Mouse (Mus musculus) neutrophil, adult 59 days (primary cell): ENCODE results near the gene Ripor3. TPM values are rescaled to one million over a fixed set of nuclear protein-coding genes. Genes with fewer than 3 reads are reported as not detected.

Experiments
- total RNA-seq, 2 experiments: library from RNA; stranded (reverse); gene quantifications; 1 replicate in 1 of 2; 2 replicates in 1 of 2; pipeline ENCODE4 v1.2.4; 2023

Ripor3 gene
- total RNA-seq: under 1 TPM in 1 of 2 experiments, not detected in 1; 0.55 TPM

DNA sequence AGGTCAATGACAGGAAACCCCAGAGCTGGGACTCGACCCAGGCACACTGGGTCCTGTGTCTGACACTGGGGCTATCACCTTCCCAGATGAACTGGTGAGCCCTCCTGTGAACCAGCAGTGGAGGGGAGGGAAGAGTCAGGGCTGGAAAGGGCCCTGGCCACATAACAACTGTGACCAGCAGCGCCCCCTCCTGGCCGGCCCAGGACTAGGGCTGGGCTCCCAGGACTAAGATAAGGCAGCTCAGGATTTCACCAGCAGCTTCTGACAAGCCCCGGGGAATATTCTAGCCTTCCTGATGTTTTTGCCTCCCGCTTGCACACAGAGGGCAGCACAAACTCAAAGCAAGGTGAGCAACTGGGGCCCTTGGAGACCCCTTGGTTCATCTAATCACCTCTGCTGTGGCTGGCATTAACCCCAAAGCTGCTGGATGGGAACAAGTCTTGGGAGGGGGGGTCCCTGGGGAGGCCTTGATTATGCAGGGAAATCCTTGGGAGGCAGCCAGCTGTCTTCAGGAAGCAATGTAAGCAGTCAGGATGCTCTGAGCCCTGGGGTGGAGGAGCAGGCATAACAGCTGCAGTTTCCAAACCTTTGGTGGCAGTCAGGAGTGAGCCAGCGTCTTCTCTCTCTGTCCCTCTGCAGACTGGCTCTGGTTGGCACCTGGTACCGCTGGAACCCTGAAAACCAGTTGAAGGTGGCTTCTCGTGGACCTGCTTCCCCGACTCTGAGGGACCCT is at the start of gene Ripor3:
Gene Ripor3, minus strand, starts transcription at position 683 of the 733 bp plus-strand sequence.

DNA sequence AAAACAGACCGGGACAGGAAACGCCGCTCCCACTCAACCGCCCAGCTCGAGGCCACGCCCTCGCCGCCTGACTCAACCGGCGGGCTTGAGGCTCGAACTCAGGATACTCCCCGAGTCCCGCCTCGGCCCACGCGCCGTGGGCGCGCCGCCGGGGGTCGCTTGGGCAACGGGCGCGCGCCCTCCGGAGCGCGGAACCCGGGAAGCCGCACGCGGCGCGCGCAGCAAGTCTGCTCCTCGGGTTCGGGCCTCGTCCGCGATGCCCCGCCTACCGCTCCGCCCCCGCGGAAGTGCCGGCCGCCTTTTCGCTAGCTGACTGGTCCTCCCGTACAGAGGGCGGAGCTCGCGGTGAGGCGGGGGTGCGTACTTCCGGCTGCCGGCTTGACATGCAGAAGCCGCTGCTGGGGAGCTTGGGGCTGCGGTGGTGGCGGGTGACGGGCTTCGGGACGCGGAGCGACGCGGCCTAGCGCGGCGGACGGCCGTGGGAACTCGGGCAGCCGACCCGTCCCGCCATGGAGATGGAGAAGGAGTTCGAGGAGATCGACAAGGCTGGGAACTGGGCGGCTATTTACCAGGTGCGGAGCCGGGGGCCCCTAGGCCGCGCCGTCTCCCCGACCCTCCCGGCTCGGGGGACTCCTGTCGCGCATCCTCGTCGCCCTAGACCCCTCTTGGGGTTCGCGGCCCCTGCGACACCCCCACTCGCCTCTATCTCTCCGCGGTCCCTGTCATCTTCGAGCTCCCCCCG is 78.3 kb downstream of the Ripor3 start, which contains the start of gene Ptpn1:
Gene Ptpn1, plus strand, starts transcription at position 73 of the 742 bp plus-strand sequence.

Other genes with a start within 250 kb of the Ripor3 start
- gene Ptpn1, start 78.6 kb downstream of the Ripor3 start, total RNA-seq: 100 to 1,000 TPM; 167 to 183 TPM
- under 1 TPM in 1 of 2 experiments, not detected in 1; 0.11 TPM for gene Pard6b, start 70.4 kb upstream of the Ripor3 start, total RNA-seq
- 10 to 100 TPM; 59.1 to 59.2 TPM for gene Adnp, start 196.5 kb upstream of the Ripor3 start, total RNA-seq
- 1 to 10 TPM; 1.4 to 4.8 TPM for gene Gm20716, start 219.7 kb upstream of the Ripor3 start, total RNA-seq
- 10 to 100 TPM; 88.4 to 90.9 TPM for gene Dpm1, start 220.0 kb upstream of the Ripor3 start, total RNA-seq
- 1 to 10 TPM; 5.1 to 7.0 TPM for gene Mocs3, start 220.0 kb upstream of the Ripor3 start, total RNA-seq